Mouse (Mus musculus) cerebellum, postnatal 14 days (tissue): ENCODE measurements around the gene Dph7.
"Not testable (repeated sequence)": the region's sequence is repeated elsewhere in the genome, so short reads cannot be mapped to it uniquely, and the experiment has no call there.

Experiments used
- DNase-seq, 2 experiments: peaks; one replicate each; pipeline ENCODE4 v3.0.0; 2021; ENCODE audit warnings: mixed read lengths in 2 of 2

Gene Dph7

GRCm38 (mm10) chr2:24974452-24974851 lies 12.3 kb downstream of the Dph7 start:
- DNase-seq, result not testable (repeated sequence)

GRCm38 (mm10) chr2:24974906-24975703 lies 12.9 kb downstream of the Dph7 start, which contains the start of gene Mrpl41:
Gene Mrpl41, minus strand, starts transcription at chr2:24975098.
- DNase-seq, result peak; percentile 97 to 98

- DNase-seq, result peak; percentile 46 to 58
Measured at GRCm38 (mm10) chr2:24975704-24976297, 13.6 kb downstream of the Dph7 start, which contains the start of gene Pnpla7. Gene Pnpla7, plus strand, starts transcription at chr2:24976033.

- DNase-seq, result no peak
Measured at GRCm38 (mm10) chr2:24976960-24977359, 14.8 kb downstream of the Dph7 start.

GRCm38 (mm10) chr2:24987762-24988161 lies 25.6 kb downstream of the Dph7 start:
- no peak for DNase-seq

- no peak for DNase-seq
Measured at GRCm38 (mm10) chr2:24995332-24995731, 33.1 kb downstream of the Dph7 start.

- no peak for DNase-seq
Measured at GRCm38 (mm10) chr2:24996471-24996870, 34.3 kb downstream of the Dph7 start.

- peak; percentile 47 to 61 for DNase-seq
Measured at GRCm38 (mm10) chr2:25000544-25001235, 38.5 kb downstream of the Dph7 start.

- no peak for DNase-seq
Measured at GRCm38 (mm10) chr2:25003946-25004786, 42.0 kb downstream of the Dph7 start.

- DNase-seq, result no peak
Measured at GRCm38 (mm10) chr2:25006767-25007166, 44.6 kb downstream of the Dph7 start.

- no peak for DNase-seq
Measured at GRCm38 (mm10) chr2:25008250-25008649, 46.0 kb downstream of the Dph7 start.
